Mouse (Mus musculus) adrenal gland (tissue): Measurements from ENCODE around the gene E330034G19Rik.
"Not testable (repeated sequence)": the region's sequence is repeated elsewhere in the genome, so short reads cannot be mapped to it uniquely, and the experiment has no call there.

Experiments used
- intact Hi-C: fragments of 180-260 bp; cut with DNase I; formaldehyde crosslinking; loops from one replicate; pipeline ENCODE4 v1.15.1; 2025

Gene E330034G19Rik

GRCm38 (mm10) chr14:24311110-24311509, 18.1 kb downstream of the E330034G19Rik start:
- intact Hi-C loops, result loop anchor here (5.0 kb wide), 1 partner anchor 46 kb away; no protein-coding TSS in a partner anchor

GRCm38 (mm10) chr14:24347007-24347406, 54.0 kb downstream of the E330034G19Rik start:
- intact Hi-C loops, result not testable (repeated sequence)

- intact Hi-C loops, result loop anchor here (5.0 kb wide), 1 partner anchor 46 kb away; no protein-coding TSS in a partner anchor
These were observed 65.4 kb downstream of the E330034G19Rik start for GRCm38 (mm10) chr14:24358295-24358951.
